Mouse (Mus musculus): Measurements from ENCODE around the gene Suclg1. TPM values are rescaled to one million over a fixed set of nuclear protein-coding genes. Genes with fewer than 3 reads are reported as not detected.
A peak's percentile ranks its signal among the peaks of the same experiment; 100 is the strongest.

Gene Suclg1
- polyA plus RNA-seq, 1 experiment = 53.5 TPM

DNA sequence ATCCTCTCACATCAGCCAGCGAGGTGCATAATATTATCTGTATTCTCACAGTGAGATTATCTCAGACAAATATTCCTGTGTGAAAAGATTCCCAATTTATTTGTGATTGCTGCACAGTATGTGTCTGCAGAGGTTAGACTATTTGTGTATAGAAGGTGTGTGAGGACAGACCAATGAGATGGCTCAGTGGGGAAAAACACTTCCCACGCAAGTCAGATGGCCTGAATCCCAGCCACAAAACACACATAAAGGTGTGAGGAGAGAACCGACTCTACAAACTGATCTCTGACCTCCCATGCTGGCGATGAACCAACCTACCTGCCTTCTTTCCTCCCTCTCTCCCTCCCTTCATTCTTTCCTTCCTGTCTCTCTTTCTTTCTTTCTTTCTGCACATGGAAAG, 5.4 kb downstream of the Suclg1 start:
- WGBS = 59% methylated on average over 4 of the region's 4 CpGs

DNA sequence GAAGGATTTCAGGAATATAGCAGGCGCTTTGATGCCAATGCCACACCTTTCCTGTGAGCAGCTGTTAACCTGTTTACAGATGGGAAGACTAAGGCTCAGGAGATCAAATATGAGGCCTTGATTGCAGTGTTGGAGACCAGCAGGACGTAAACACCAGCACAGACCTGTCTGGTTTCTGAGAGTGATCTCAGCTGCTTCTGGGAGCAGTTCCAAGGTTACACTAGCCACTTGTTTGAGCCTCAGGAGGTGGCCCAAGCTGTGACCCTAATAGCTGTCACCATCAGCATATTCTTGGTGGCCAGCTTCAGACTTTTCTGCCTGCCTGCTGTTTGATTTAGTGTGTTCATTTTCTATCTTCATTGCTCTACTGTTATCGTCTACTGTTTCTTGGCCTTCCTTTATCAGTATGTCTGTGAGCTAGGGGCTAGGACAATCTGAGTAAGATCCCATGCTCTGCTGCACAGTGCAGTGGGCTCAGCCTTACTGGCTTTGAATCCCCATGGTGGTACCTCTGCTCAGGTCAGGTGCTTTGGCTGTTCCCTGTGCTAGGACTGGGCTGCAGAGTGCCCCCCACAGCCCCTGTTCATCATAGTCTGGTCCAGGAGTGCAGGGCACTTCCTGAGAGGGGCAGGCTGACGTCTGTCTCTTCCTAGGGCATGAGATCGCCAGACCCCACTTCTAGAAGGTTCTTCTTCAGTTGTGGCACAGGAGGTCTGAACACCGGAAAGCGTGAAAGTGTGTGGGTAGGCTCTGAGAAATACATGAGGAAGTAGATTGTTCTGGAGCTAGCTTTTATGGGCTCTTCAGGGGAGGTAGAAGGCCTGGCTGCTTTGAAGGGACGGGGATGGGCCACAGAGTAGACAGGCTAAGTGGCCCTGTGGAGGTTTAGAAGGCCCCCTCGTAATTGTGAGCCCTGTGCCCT, 6.4 kb downstream of the Suclg1 start:
- H3K4me3 ChIP-seq (replicated peaks; ENCODE audit: control insufficient read depth, low read depth, low read length) = no peak overlapping the region
- TF ChIP-seq CTCF (IDR thresholded peaks at IDR 0.05; ENCODE audit: control insufficient read depth, insufficient read depth, low read length) (no peak), POLR2A (IDR thresholded peaks at IDR 0.05; ENCODE audit: borderline replicate concordance, control insufficient read depth, low read depth, low read length) (no peak)
- H3K4me1 ChIP-seq (ENCODE audit: control insufficient read depth, insufficient read depth, low read length) = peaks cover 3% of the 10 kb centered on the region
- whole genome bisulfite sequencing = 23% methylated on average over 9 of the region's 9 CpGs
- H3K27ac ChIP-seq (ENCODE audit: control insufficient read depth, insufficient read depth, low read depth, low read length, poor library complexity) = peak overlapping the region; percentile 50; the same call in 1 of the 2 replicates

More for the DNA sequence above, 5.4 kb downstream of the Suclg1 start:
- TF ChIP-seq POLR2A (IDR thresholded peaks at IDR 0.05; ENCODE audit: borderline replicate concordance, control insufficient read depth, low read depth, low read length) (no peak), CTCF (IDR thresholded peaks at IDR 0.05; ENCODE audit: control insufficient read depth, insufficient read depth, low read length) (no peak)
- no peak overlapping the region for H3K4me3 ChIP-seq (replicated peaks; ENCODE audit: control insufficient read depth, low read depth, low read length)
- no peak overlapping the region for H3K27ac ChIP-seq (ENCODE audit: control insufficient read depth, insufficient read depth, low read depth, low read length, poor library complexity)
- peaks cover 3% of the 10 kb centered on the region for H3K4me1 ChIP-seq (ENCODE audit: control insufficient read depth, insufficient read depth, low read length)

DNA sequence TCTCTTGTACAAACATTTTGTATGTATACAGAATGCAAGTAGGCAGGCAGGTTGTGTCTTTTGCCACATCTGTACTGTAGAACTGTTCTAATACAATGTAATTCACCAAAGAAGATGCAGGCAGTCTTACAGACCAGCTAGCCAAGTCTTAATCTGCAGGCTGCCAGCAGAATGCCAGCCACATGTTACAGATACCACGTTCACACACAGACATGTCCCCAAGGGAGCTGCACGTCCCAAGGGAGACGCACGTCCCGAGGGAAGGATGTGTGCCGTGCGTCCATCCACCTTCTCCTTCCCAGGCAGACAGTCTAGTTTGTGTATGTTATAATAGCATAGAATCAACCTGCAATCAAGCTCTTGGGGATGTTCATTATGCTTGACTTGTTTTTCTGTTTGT, 8.9 kb downstream of the Suclg1 start:
- H3K4me1 ChIP-seq (ENCODE audit: control insufficient read depth, insufficient read depth, low read length) = peaks cover 3% of the 10 kb centered on the region
- no peak overlapping the region for H3K4me3 ChIP-seq (replicated peaks; ENCODE audit: control insufficient read depth, low read depth, low read length)
- WGBS = 86% methylated on average over 7 of the region's 7 CpGs
- no peak for TF ChIP-seq POLR2A (IDR thresholded peaks at IDR 0.05; ENCODE audit: borderline replicate concordance, control insufficient read depth, low read depth, low read length)
- TF ChIP-seq CTCF (IDR thresholded peaks at IDR 0.05; ENCODE audit: control insufficient read depth, insufficient read depth, low read length) = no peak
- H3K27ac ChIP-seq (ENCODE audit: control insufficient read depth, insufficient read depth, low read depth, low read length, poor library complexity) = no peak overlapping the region

DNA sequence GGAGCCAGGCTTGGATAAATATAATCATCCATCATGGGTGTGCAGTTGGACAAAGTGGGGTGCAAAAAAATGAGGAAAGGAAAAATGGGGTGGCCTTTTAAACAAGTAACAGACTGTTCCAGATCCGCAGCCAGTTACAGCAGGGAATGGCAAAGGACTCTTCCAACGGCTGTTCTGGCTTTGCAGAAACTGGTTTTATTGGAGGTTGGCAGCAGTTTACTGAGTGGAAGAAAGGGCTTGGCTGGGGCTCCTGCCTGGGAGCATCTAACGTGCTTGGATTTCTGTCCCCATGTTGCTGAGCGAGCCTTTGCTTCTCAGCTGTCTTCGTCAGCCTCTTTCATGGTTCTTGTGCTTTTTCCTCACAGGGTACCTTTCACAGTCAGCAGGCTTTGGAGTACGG, 11.9 kb downstream of the Suclg1 start:
- no peak overlapping the region for H3K4me3 ChIP-seq (replicated peaks; ENCODE audit: control insufficient read depth, low read depth, low read length)
- TF ChIP-seq POLR2A (IDR thresholded peaks at IDR 0.05; ENCODE audit: borderline replicate concordance, control insufficient read depth, low read depth, low read length) (no peak), CTCF (IDR thresholded peaks at IDR 0.05; ENCODE audit: control insufficient read depth, insufficient read depth, low read length) (no peak)
- H3K4me1 ChIP-seq (ENCODE audit: control insufficient read depth, insufficient read depth, low read length) = no peaks in the 10 kb centered on the region; the same call in 1 of the 2 replicates
- WGBS = 87% methylated on average over 6 of the region's 6 CpGs
- H3K27ac ChIP-seq (ENCODE audit: control insufficient read depth, insufficient read depth, low read depth, low read length, poor library complexity) = no peak overlapping the region

DNA sequence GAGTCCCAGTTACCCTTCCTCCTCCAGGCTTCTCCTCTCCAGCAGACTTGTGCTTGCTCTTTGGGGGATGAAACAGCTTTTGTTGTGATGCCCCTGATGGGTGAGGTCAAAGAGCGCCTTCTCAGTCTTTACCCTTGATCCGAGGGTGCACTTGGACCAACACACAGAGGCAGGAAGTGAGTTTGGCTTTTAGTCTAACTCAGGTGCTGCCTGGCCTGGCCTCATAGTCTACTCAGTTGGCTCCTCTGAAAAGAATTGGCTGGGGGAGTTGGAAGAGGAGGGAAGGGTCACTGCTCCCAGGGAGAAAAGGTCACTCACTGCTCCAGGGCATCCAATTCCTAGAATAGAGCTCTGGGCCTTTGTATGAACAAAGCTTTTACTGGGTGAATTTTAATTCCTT, 16.6 kb downstream of the Suclg1 start:
- H3K4me3 ChIP-seq (replicated peaks; ENCODE audit: control insufficient read depth, low read depth, low read length) = no peak overlapping the region
- H3K4me1 ChIP-seq (ENCODE audit: control insufficient read depth, insufficient read depth, low read length) = no peaks in the 10 kb centered on the region
- TF ChIP-seq POLR2A (IDR thresholded peaks at IDR 0.05; ENCODE audit: borderline replicate concordance, control insufficient read depth, low read depth, low read length) = no peak
- TF ChIP-seq CTCF (IDR thresholded peaks at IDR 0.05; ENCODE audit: control insufficient read depth, insufficient read depth, low read length) = no peak
- WGBS = 80% methylated on average over 2 of the region's 2 CpGs
- H3K27ac ChIP-seq (ENCODE audit: control insufficient read depth, insufficient read depth, low read depth, low read length, poor library complexity) = no peak overlapping the region

DNA sequence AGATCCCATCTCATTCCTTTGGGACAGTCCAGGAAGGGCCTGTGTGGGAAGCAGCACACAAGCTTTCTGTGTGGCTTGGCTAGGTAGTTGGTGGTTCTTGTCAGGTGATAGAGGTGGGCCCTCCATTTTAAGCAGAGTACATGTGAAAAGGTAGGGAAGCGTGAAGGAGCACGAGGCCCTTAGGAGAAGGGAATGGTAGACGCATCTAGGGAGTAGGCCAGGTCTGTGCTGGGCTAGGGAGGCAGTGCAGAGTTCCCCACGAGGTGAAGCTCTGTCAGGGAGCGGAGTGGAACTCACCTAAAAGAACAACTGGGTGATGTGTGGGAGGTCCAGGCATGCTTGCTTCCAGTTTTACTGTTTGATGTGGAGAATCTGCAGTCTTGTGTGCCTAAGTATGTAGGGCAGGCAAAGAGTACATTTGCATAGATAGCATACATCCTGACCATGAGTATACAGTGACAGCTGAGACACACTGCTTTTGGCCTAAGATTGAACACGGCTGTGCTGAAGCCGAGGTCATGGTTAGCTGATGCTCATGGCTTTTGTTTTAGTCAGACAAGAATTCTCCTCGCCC, 19.6 kb downstream of the Suclg1 start:
- WGBS = 87% methylated on average over 8 of the region's 8 CpGs
- Histone ChIP-seq H3K4me3 (replicated peaks; ENCODE audit: control insufficient read depth, low read depth, low read length) (no peak overlapping the region), H3K4me1 (ENCODE audit: control insufficient read depth, insufficient read depth, low read length) (no peaks in the 10 kb centered on the region), H3K27ac (ENCODE audit: control insufficient read depth, insufficient read depth, low read depth, low read length, poor library complexity) (no peak overlapping the region)
- no peak for TF ChIP-seq POLR2A (IDR thresholded peaks at IDR 0.05; ENCODE audit: borderline replicate concordance, control insufficient read depth, low read depth, low read length)
- no peak for TF ChIP-seq CTCF (IDR thresholded peaks at IDR 0.05; ENCODE audit: control insufficient read depth, insufficient read depth, low read length)

DNA sequence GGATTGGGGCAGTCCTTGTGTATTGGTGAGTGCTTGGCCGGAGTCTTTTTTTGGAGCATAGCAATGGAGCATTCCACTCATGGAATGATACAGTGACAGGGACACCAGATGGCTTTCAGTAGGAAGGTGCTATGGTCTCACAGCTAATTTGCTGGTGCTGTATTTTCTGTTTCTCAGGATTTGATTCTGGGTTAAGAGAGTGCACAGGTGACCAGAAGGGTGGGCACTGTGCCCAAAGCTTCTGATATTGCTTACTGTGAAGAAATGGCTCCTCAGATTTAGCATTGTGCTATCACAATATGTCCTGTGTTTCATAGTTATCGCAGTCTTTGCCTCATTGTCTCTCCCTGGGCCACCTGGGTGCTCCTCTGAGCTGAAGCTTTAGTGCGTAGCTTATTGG, 21.2 kb downstream of the Suclg1 start:
- 93% methylated on average over 3 of the region's 3 CpGs for WGBS
- Histone ChIP-seq H3K27ac (ENCODE audit: control insufficient read depth, insufficient read depth, low read depth, low read length, poor library complexity) (no peak overlapping the region), H3K4me3 (replicated peaks; ENCODE audit: control insufficient read depth, low read depth, low read length) (no peak overlapping the region), H3K4me1 (ENCODE audit: control insufficient read depth, insufficient read depth, low read length) (no peaks in the 10 kb centered on the region)
- TF ChIP-seq POLR2A (IDR thresholded peaks at IDR 0.05; ENCODE audit: borderline replicate concordance, control insufficient read depth, low read depth, low read length) (no peak), CTCF (IDR thresholded peaks at IDR 0.05; ENCODE audit: control insufficient read depth, insufficient read depth, low read length) (no peak)

DNA sequence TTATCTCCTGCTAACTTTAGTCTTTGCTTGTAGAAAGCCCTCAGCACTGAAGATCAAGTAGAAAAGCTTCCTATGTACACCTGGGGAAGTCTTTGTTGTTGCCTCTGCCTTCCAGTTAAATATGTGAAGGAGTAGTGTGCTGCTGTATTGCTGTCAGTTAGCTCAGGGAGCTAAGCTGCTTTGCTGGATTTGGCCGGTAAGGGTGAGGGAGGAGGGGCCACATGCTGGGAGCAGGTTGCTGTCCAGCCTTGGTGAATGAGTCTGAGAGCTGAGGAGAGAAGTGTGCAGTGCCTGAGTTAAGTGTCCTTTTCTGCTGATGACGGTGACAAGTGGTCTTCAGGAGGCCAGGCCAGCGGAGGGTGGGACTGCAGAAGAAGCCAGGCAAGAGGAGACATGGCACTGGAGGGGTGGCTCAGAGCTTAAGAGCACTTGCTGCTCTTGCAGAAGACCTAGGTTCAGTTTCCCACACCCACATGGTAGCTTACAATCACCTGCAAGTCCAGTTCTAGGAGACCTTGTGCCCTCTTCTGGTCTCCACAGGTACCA, 23.4 kb downstream of the Suclg1 start:
- 92% methylated on average over 3 of the region's 3 CpGs for WGBS
- no peak overlapping the region for H3K27ac ChIP-seq (ENCODE audit: control insufficient read depth, insufficient read depth, low read depth, low read length, poor library complexity)
- no peaks in the 10 kb centered on the region for H3K4me1 ChIP-seq (ENCODE audit: control insufficient read depth, insufficient read depth, low read length)
- no peak for TF ChIP-seq CTCF (IDR thresholded peaks at IDR 0.05; ENCODE audit: control insufficient read depth, insufficient read depth, low read length)
- TF ChIP-seq POLR2A (IDR thresholded peaks at IDR 0.05; ENCODE audit: borderline replicate concordance, control insufficient read depth, low read depth, low read length) = no peak
- no peak overlapping the region for H3K4me3 ChIP-seq (replicated peaks; ENCODE audit: control insufficient read depth, low read depth, low read length)

Data from bone marrow, adult 2 months (tissue).